Mouse (Mus musculus): ENCODE data around the gene Lamb2. TPM values are rescaled to one million over a fixed set of nuclear protein-coding genes. Genes with fewer than 3 reads are reported as not detected.
A peak's percentile ranks its signal among the peaks of the same experiment; 100 is the strongest.

Gene Lamb2
- polyA plus RNA-seq, 1 experiment, result 0.04 TPM

GRCm38 (mm10) chr9:108479241-108479640 is 295 bp upstream of the Lamb2 start:
- H3K27me3 ChIP-seq (replicated peaks), result peaks cover 65% of the 10 kb centered on the region
- H3K9me3 ChIP-seq, result no peaks in the 10 kb centered on the region
- peak overlapping the region; percentile 75 for H3K4me3 ChIP-seq (replicated peaks)
- H3K4me1 ChIP-seq, result peaks cover 32% of the 10 kb centered on the region
- TF ChIP-seq FLI1 (IDR thresholded peaks at IDR 0.05; ENCODE audit: low read length) (no peak), GATA1 (IDR thresholded peaks at IDR 0.05; ENCODE audit: borderline replicate concordance, low read length) (no peak)
- H3K36me3 ChIP-seq (replicated peaks; ENCODE audit: low read length), result no peaks in the 10 kb centered on the region

GRCm38 (mm10) chr9:108480813-108481519 is 1.4 kb downstream of the Lamb2 start:
- Histone ChIP-seq H3K4me1 (peaks cover 30% of the 10 kb centered on the region), H3K9me3 (no peaks in the 10 kb centered on the region), H3K4me3 (replicated peaks) (no peak overlapping the region), H3K27me3 (replicated peaks) (peaks cover 76% of the 10 kb centered on the region), H3K36me3 (replicated peaks; ENCODE audit: low read length) (no peaks in the 10 kb centered on the region)
- TF ChIP-seq GATA1 (IDR thresholded peaks at IDR 0.05; ENCODE audit: borderline replicate concordance, low read length) (no peak), FLI1 (IDR thresholded peaks at IDR 0.05; ENCODE audit: low read length) (no peak)

GRCm38 (mm10) chr9:108481520-108482210 is 2.1 kb downstream of the Lamb2 start:
- H3K4me3 ChIP-seq (replicated peaks), result no peak overlapping the region
- no peaks in the 10 kb centered on the region for H3K9me3 ChIP-seq
- peaks cover 30% of the 10 kb centered on the region for H3K4me1 ChIP-seq
- H3K27me3 ChIP-seq (replicated peaks), result peaks cover 79% of the 10 kb centered on the region
- TF ChIP-seq FLI1 (IDR thresholded peaks at IDR 0.05; ENCODE audit: low read length), result no peak
- no peak for TF ChIP-seq GATA1 (IDR thresholded peaks at IDR 0.05; ENCODE audit: borderline replicate concordance, low read length)
- no peaks in the 10 kb centered on the region for H3K36me3 ChIP-seq (replicated peaks; ENCODE audit: low read length)

- peaks cover 26% of the 10 kb centered on the region for H3K4me1 ChIP-seq
- TF ChIP-seq GATA1 (IDR thresholded peaks at IDR 0.05; ENCODE audit: borderline replicate concordance, low read length), result no peak
- TF ChIP-seq FLI1 (IDR thresholded peaks at IDR 0.05; ENCODE audit: low read length), result no peak
- no peak overlapping the region for H3K4me3 ChIP-seq (replicated peaks)
- no peaks in the 10 kb centered on the region for H3K9me3 ChIP-seq
- no peaks in the 10 kb centered on the region for H3K36me3 ChIP-seq (replicated peaks; ENCODE audit: low read length)
- peaks cover 76% of the 10 kb centered on the region for H3K27me3 ChIP-seq (replicated peaks)
Observed at GRCm38 (mm10) chr9:108483051-108483790, 3.7 kb downstream of the Lamb2 start.

- Histone ChIP-seq H3K4me1 (peaks cover 21% of the 10 kb centered on the region), H3K9me3 (no peaks in the 10 kb centered on the region), H3K27me3 (replicated peaks) (peaks cover 70% of the 10 kb centered on the region), H3K36me3 (replicated peaks; ENCODE audit: low read length) (no peaks in the 10 kb centered on the region), H3K4me3 (replicated peaks) (no peak overlapping the region)
- TF ChIP-seq FLI1 (IDR thresholded peaks at IDR 0.05; ENCODE audit: low read length), result no peak
- TF ChIP-seq GATA1 (IDR thresholded peaks at IDR 0.05; ENCODE audit: borderline replicate concordance, low read length), result no peak
Observed at GRCm38 (mm10) chr9:108484021-108484420, 4.5 kb downstream of the Lamb2 start.

- peaks cover 21% of the 10 kb centered on the region for H3K4me1 ChIP-seq
- H3K9me3 ChIP-seq, result no peaks in the 10 kb centered on the region
- no peak overlapping the region for H3K4me3 ChIP-seq (replicated peaks)
- TF ChIP-seq GATA1 (IDR thresholded peaks at IDR 0.05; ENCODE audit: borderline replicate concordance, low read length), result no peak
- no peak for TF ChIP-seq FLI1 (IDR thresholded peaks at IDR 0.05; ENCODE audit: low read length)
- H3K27me3 ChIP-seq (replicated peaks), result peaks cover 57% of the 10 kb centered on the region
- no peaks in the 10 kb centered on the region for H3K36me3 ChIP-seq (replicated peaks; ENCODE audit: low read length)
Observed at GRCm38 (mm10) chr9:108485301-108485875, 5.9 kb downstream of the Lamb2 start.

- TF ChIP-seq GATA1 (IDR thresholded peaks at IDR 0.05; ENCODE audit: borderline replicate concordance, low read length) (no peak), FLI1 (IDR thresholded peaks at IDR 0.05; ENCODE audit: low read length) (no peak)
- H3K4me1 ChIP-seq, result peaks cover 30% of the 10 kb centered on the region
- peaks cover 42% of the 10 kb centered on the region for H3K27me3 ChIP-seq (replicated peaks)
Observed at GRCm38 (mm10) chr9:108486973-108487530, 7.5 kb downstream of the Lamb2 start.

GRCm38 (mm10) chr9:108488403-108488802 is 8.9 kb downstream of the Lamb2 start:
- Histone ChIP-seq H3K36me3 (replicated peaks; ENCODE audit: low read length) (peaks cover 16% of the 10 kb centered on the region), H3K4me3 (replicated peaks) (no peak overlapping the region), H3K4me1 (peaks cover 42% of the 10 kb centered on the region), H3K9me3 (no peaks in the 10 kb centered on the region), H3K27me3 (replicated peaks) (peaks cover 33% of the 10 kb centered on the region)
- TF ChIP-seq FLI1 (IDR thresholded peaks at IDR 0.05; ENCODE audit: low read length), result no peak
- TF ChIP-seq GATA1 (IDR thresholded peaks at IDR 0.05; ENCODE audit: borderline replicate concordance, low read length), result no peak

More at GRCm38 (mm10) chr9:108486973-108487530, 7.5 kb downstream of the Lamb2 start:
- Histone ChIP-seq H3K9me3 (no peaks in the 10 kb centered on the region), H3K4me3 (replicated peaks) (no peak overlapping the region), H3K36me3 (replicated peaks; ENCODE audit: low read length) (peaks cover 2% of the 10 kb centered on the region)

- TF ChIP-seq FLI1 (IDR thresholded peaks at IDR 0.05; ENCODE audit: low read length) (no peak), GATA1 (IDR thresholded peaks at IDR 0.05; ENCODE audit: borderline replicate concordance, low read length) (no peak)
Observed at GRCm38 (mm10) chr9:108489215-108489614, 9.7 kb downstream of the Lamb2 start.

More at GRCm38 (mm10) chr9:108489215-108489614, 9.7 kb downstream of the Lamb2 start:
- peaks cover 26% of the 10 kb centered on the region for H3K27me3 ChIP-seq (replicated peaks)
- peaks cover 24% of the 10 kb centered on the region for H3K36me3 ChIP-seq (replicated peaks; ENCODE audit: low read length)
- H3K4me1 ChIP-seq, result peaks cover 37% of the 10 kb centered on the region
- H3K4me3 ChIP-seq (replicated peaks), result peak overlapping the region; percentile 20
- no peaks in the 10 kb centered on the region for H3K9me3 ChIP-seq
